Mouse (Mus musculus): ENCODE measurements around the gene 5730596B20Rik.

GRCm38 (mm10) chr6:52213119-52213986, 36.1 kb downstream of the 5730596B20Rik start, which contains the start of the genes Hoxa3 and Gm28308:
- TF ChIP-seq CTCF (IDR thresholded peaks at IDR 0.05; ENCODE audit: extremely low read depth, insufficient read depth, low read length) (no peak), POLR2A (IDR thresholded peaks at IDR 0.05; ENCODE audit: extremely low read depth, insufficient read depth, low read length) (no peak)

Data from cortical plate, adult 2 months (tissue).